Mouse (Mus musculus) hindbrain, embryonic 16.5 days (tissue): ENCODE data around the gene Kcnk12. TPM values are rescaled to one million over a fixed set of nuclear protein-coding genes. Genes with fewer than 3 reads are reported as not detected.

Experiments used
- ATAC-seq: fragments of 200-750 bp; cut with Nextera tagmentation; 2 replicates; pipeline ENCODE4 v1.8.0; 2017; ENCODE audit warnings: moderate TSS enrichment, moderate library complexity
- H3K27ac ChIP-seq: fragments of 300-500 bp; sonication (generic); 2 replicates; pipeline ENCODE4 v1.5.1; 2014; ENCODE audit warnings: low read depth, mild to moderate bottlenecking, control low read depth, low read length, moderate library complexity
- H3K27me3 ChIP-seq: fragments of 300-500 bp; sonication (generic); replicated peaks from 2 replicates; pipeline ENCODE4 v1.6.1; 2014; ENCODE audit warnings: low read length; ENCODE audit not compliant: control insufficient read depth, insufficient read depth
- H3K36me3 ChIP-seq: fragments of 300-500 bp; sonication (generic); 2 replicates; pipeline ENCODE4 v1.6.1; 2014; ENCODE audit warnings: mild to moderate bottlenecking, low read length, moderate library complexity, mixed read lengths; ENCODE audit not compliant: control insufficient read depth, insufficient read depth
- H3K4me1 ChIP-seq: fragments of 300-500 bp; sonication (generic); 2 replicates; pipeline ENCODE4 v1.6.1; 2014; ENCODE audit warnings: low read depth, low read length; ENCODE audit not compliant: control insufficient read depth, insufficient read depth
- H3K4me2 ChIP-seq: fragments of 300-500 bp; sonication (generic); 2 replicates; pipeline ENCODE4 v1.6.1; 2014; ENCODE audit warnings: mild to moderate bottlenecking, low read length, control low read depth, moderate library complexity
- H3K4me3 ChIP-seq: fragments of 300-500 bp; sonication (generic); 2 replicates; pipeline ENCODE4 v1.5.1; 2014; ENCODE audit warnings: mild to moderate bottlenecking, low read length, control low read depth, moderate library complexity
- H3K9ac ChIP-seq: fragments of 300-500 bp; sonication (generic); 2 replicates; pipeline ENCODE4 v1.6.1; 2014; ENCODE audit warnings: low read depth, mild to moderate bottlenecking, control low read depth, low read length, moderate library complexity
- H3K9me3 ChIP-seq: fragments of 300-500 bp; sonication (generic); 2 replicates; pipeline ENCODE4 v1.6.1; 2014; ENCODE audit warnings: mild to moderate bottlenecking, low read length, moderate library complexity; ENCODE audit not compliant: control insufficient read depth
- WGBS: fragments of 180-500 bp; shearing (Covaris S2); extraction: QIAGEN DNeasy Blood & Tissue Kit; methylation state at CpG from one replicate; pipeline ENCODE4 v1.1.7; 2014; 5-methylcytosine and 5-hydroxymethylcytosine counted together
- polyA plus RNA-seq: library from polyadenylated mRNA; unstranded; fragments of >200 nt; fragmentation: Nextera tagmentation; extraction: Ambion mirVana; gene quantifications from 2 replicates; pipeline ENCODE4 v1.2.1, GENCODE M21; 2015

Gene Kcnk12
- polyA plus RNA-seq, 1 experiment from 2014 or later, result 1.1 TPM

DNA sequence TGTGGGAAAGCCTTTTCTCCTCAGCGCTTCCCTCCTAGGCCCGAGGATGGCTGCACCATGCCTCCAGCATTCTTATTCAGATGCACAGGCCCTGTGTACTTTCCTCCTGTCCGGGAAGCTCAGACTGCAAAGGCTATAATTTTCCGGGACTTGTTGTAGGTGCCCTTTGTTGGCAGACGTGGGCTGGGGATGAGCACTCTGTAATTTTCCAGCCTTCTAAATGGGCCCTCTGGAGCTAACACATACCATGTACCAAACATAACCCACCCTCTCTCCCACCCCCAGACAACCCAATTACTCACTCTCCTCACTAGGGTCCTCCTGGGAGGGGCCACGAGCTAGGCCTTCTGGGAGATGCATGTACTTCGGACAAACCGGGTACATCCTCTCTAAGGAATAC lies 22.8 kb downstream of the Kcnk12 start:
- H3K9ac ChIP-seq, result no peak overlapping the region

DNA sequence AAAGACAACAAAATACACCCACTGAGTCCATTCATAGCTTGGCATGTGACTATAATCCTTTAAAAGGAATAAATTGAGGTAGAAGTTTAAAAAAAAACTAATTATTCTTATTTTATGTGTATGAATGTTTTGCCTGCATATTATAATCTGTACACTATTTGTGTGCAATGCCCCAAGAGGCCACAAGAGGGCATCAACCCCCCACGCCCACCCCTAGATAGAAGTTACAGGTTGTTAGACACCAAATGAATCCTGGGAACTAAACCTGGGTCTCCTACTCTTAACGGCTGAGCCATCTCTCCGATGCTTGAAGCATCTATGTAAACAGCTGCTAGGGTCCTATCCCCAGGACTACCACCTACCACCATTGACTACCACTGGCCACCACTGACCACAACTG lies 24.6 kb downstream of the Kcnk12 start:
- H3K27ac ChIP-seq, result no peak overlapping the region
- no peaks in the 10 kb centered on the region; the same call in 1 of the 2 replicates for H3K9me3 ChIP-seq
- no peak overlapping the region for H3K4me3 ChIP-seq
- H3K9ac ChIP-seq, result no peak overlapping the region
- 82% methylated on average over 3 of the region's 3 CpGs for WGBS
- ATAC-seq, result no peak
- no peaks in the 10 kb centered on the region for H3K36me3 ChIP-seq
- H3K27me3 ChIP-seq, result no peaks in the 10 kb centered on the region
- no peak overlapping the region for H3K4me2 ChIP-seq
- H3K4me1 ChIP-seq, result no peaks in the 10 kb centered on the region

More for the DNA sequence above, 22.8 kb downstream of the Kcnk12 start:
- H3K4me2 ChIP-seq, result no peak overlapping the region
- no peaks in the 10 kb centered on the region for H3K27me3 ChIP-seq
- no peaks in the 10 kb centered on the region for H3K36me3 ChIP-seq
- H3K4me3 ChIP-seq, result no peak overlapping the region
- 91% methylated on average over 8 of the region's 8 CpGs for WGBS
- H3K9me3 ChIP-seq, result no peaks in the 10 kb centered on the region
- ATAC-seq, result no peak
- no peak overlapping the region for H3K27ac ChIP-seq
- H3K4me1 ChIP-seq, result no peaks in the 10 kb centered on the region

DNA sequence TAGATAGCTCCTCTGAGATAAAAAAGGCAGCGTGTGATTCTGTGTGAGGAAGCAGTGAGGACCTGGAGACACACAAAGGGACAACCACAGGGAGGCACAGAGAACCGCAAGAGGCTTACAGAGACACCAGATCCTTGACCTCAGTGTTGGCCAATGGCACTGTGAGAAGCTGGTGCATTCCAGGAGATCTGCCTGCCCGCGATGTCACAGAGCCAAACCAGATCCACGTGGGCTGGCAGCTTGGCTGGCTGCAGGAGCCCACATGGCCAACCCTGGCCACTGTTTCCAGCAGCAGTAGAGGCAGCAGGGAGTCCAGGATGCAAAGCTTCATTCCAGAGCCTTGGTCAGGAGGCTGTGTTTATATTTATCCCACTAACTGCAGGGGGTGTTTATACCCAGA lies 27.0 kb downstream of the Kcnk12 start:
- H3K4me2 ChIP-seq, result no peak overlapping the region
- no peak overlapping the region for H3K4me3 ChIP-seq
- H3K27ac ChIP-seq, result no peak overlapping the region
- H3K27me3 ChIP-seq, result no peaks in the 10 kb centered on the region
- no peaks in the 10 kb centered on the region; the same call in 1 of the 2 replicates for H3K9me3 ChIP-seq
- 37% methylated on average over 5 of the region's 5 CpGs for WGBS
- H3K4me1 ChIP-seq, result no peaks in the 10 kb centered on the region
- no peaks in the 10 kb centered on the region for H3K36me3 ChIP-seq
- ATAC-seq, result peak; percentile 56; the same call in 1 of the 2 replicates
- no peak overlapping the region for H3K9ac ChIP-seq

DNA sequence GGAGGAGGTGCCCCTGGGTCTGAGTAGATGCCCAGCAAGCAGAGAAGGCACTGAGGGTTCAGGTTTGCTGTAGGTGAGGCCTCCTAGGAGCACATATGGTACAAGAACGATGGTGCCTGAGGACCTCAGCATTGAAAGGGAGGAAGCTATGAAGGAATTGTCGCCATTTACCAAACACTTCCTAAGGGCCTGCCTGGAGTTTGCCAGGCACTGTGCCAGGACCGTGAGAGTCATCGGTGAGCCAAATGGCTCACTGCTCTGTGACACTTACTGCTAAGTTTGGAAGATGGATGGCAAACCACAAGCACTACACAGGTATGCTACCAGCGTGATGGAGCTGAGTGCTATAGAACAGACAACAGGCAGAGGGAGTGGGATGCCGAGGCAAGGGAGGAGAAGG lies 30.9 kb downstream of the Kcnk12 start:
- Histone ChIP-seq H3K4me3 (no peak overlapping the region), H3K9ac (no peak overlapping the region), H3K4me1 (no peaks in the 10 kb centered on the region), H3K9me3 (no peaks in the 10 kb centered on the region; the same call in 1 of the 2 replicates), H3K36me3 (no peaks in the 10 kb centered on the region), H3K4me2 (no peak overlapping the region), H3K27ac (no peak overlapping the region), H3K27me3 (no peaks in the 10 kb centered on the region)
- ATAC-seq, result no peak
- WGBS, result 84% methylated on average over 6 of the region's 6 CpGs

DNA sequence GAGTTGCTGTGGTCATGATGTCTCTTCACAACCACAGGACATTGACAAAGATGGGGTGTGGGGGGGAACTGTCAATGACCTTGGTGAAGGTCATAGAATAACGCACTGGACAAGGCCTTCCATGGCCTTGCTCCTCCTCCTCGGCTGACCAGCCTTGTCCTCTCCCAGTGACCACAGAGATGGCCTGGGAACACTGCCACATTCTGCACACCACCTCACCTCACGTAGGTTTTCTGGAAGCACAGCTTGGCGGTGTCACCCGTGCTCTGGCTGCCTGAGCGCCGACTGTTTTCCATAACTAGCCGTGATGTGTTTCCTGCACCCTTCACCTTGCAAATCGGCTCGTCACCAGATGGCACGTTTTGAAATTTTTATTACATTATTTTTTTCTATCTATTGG lies 32.8 kb downstream of the Kcnk12 start:
- WGBS, result 90% methylated on average over 11 of the region's 11 CpGs
- H3K36me3 ChIP-seq, result no peaks in the 10 kb centered on the region
- H3K9me3 ChIP-seq, result no peaks in the 10 kb centered on the region; the same call in 1 of the 2 replicates
- H3K27me3 ChIP-seq, result no peaks in the 10 kb centered on the region
- H3K4me1 ChIP-seq, result no peaks in the 10 kb centered on the region
- no peak overlapping the region for H3K9ac ChIP-seq
- H3K4me3 ChIP-seq, result no peak overlapping the region
- ATAC-seq, result no peak
- no peak overlapping the region for H3K27ac ChIP-seq
- H3K4me2 ChIP-seq, result no peak overlapping the region

DNA sequence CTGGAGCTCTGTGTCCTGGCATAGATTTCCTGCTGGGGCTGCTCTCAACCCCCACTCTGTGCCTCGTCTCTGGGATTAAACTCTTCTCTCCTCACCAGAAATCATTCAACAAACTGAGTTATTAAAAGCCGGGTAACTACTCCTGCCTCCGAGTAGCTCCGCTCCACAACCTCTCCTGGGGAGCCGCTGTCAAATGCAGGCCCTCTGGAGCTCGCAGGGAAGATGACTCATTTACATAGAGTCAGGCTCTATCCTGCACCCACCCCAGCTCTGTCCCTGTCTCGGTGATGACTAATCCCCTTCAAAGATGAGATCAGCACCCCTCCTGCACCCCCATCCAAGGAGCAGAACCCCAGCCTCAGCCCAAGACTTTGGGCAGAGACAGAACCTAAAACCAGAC lies 34.6 kb downstream of the Kcnk12 start:
- Histone ChIP-seq H3K9me3 (no peaks in the 10 kb centered on the region), H3K27me3 (no peaks in the 10 kb centered on the region), H3K27ac (no peak overlapping the region), H3K9ac (no peak overlapping the region), H3K4me2 (no peak overlapping the region), H3K4me3 (no peak overlapping the region), H3K36me3 (no peaks in the 10 kb centered on the region), H3K4me1 (no peaks in the 10 kb centered on the region)
- 34% methylated on average over 7 of the region's 7 CpGs for WGBS
- no peak for ATAC-seq

DNA sequence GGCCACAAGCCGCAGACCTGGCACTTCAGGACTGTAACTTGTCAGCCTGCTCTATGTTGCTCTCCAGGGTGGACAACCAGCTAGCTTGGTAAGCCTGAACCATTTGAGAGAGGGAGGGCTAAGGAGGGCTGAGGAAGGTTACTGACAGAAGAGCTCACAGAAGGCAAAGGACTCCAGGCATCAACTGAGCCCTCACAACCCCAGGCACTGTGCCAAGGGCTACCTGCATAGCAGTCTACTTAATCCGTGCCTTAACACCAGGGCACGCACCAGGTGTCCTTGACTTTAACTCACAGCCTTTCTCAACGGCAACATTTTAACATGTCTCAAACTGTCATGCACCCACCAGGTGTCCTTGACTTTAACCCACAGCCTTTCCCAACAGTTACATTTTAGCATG lies 37.5 kb downstream of the Kcnk12 start:
- Histone ChIP-seq H3K4me3 (no peak overlapping the region), H3K27ac (no peak overlapping the region), H3K27me3 (no peaks in the 10 kb centered on the region), H3K9me3 (no peaks in the 10 kb centered on the region), H3K4me2 (no peak overlapping the region), H3K36me3 (no peaks in the 10 kb centered on the region), H3K4me1 (no peaks in the 10 kb centered on the region), H3K9ac (no peak overlapping the region)
- ATAC-seq, result no peak
- WGBS, result 86% methylated on average over 4 of the region's 4 CpGs

DNA sequence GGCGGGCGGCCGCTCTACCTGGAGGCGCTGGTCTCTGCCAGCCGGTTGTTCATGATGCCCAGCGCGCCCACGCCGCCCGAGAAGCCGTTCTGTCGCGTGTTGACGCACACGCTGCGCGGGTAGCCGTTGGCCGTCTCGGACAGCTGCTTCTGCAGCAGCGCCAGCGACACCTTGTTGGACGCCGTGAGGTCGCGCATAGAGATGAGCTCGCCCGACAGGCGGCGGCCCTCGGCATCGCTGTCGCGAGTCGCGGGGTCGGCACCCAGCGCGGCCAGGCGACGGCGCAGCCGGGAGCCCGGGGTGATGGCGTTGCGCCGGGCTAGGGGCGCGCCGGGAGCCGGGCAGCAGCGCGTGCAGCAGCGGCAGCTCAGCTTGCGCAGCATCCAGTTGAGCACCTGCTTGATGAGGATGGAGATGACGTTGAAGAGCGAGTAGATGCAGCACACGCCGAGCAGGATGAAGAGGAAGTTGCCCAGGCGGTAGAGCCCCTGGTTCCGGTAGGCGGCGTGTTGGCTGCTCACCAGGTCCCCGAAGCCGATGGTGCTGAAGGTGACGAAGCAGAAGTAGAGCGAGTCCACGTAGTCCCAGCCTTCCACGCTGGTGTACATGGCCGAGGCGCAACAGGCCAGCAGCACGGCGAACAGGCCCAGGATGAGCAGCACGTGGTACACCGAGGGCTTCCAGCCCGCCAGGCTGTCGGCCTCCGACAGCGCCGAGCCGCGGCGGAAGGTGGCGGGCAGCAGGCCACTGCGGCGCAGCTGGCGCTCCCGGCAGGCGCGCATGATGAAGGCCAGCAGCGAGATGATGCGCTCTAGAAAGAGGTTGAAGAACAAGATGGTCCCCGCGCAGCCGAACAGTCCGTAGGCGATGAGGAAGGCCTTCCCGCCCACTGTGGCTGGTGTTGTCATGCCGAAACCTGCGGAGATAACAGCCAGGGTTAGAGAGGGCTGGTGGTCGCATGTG lies 51.6 kb downstream of the Kcnk12 start:
- WGBS, result 9% methylated on average over 97 of the region's 101 CpGs
- Histone ChIP-seq H3K36me3 (no peaks in the 10 kb centered on the region), H3K4me2 (peak overlapping the region; percentile 88)

DNA sequence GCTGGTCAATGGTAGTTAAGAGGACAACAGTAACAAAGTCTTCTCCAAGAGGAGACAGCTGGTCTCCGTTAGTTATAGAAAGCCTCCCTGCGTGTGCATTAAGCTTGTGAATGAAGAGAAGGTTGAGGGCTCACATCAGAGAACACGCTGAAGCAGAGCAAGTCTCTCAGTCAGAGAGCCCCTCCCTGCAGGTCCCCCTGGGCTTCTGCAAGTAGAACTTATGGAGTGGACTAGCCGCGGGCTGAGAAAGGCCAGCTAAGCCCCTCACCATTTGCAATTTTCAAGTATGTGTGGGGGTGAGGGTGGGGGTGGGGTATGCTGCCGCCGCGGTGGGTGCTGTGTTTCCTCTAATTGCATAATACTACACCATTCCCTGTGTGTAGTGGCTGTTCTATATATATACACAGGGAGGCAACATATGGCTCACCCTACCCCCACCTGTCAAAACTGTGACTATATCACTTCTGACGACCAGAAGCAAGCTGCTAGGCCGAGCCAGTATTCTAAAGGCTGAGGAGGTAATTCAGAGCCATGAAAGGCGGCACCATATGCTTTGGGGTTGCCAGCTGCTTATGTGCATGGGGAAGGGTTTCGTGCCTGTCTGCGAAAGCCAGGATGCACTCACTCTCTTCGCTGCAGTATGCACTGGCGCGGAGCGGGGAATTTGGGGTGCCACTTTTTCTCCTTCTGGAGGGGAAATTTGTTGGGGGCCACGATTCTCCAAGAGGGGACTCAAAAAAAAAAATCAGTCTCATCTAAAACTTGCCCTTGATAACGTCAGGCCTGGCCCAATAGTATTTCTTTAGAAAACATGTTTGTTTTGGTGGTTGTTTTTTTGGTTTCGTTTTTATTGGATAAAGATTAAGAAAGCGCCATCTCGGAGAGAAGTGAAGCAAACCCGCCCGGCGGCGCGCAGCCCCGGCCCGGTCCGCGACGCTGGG lies 52.5 kb downstream of the Kcnk12 start:
- H3K4me3 ChIP-seq, result peak overlapping the region; percentile 56
- peak overlapping the region; percentile 88 for H3K4me2 ChIP-seq
- H3K9ac ChIP-seq, result peak overlapping the region; percentile 65
- ATAC-seq, result peak; percentile 61
- 6% methylated on average over 31 of the region's 32 CpGs for WGBS
- H3K27me3 ChIP-seq, result peaks cover 16% of the 10 kb centered on the region
- peaks cover 6% of the 10 kb centered on the region for H3K4me1 ChIP-seq
- peak overlapping the region; percentile 78 for H3K27ac ChIP-seq
- H3K36me3 ChIP-seq, result no peaks in the 10 kb centered on the region
- H3K9me3 ChIP-seq, result no peaks in the 10 kb centered on the region

More for the DNA sequence above, 51.6 kb downstream of the Kcnk12 start:
- Histone ChIP-seq H3K27me3 (peaks cover 16% of the 10 kb centered on the region), H3K9me3 (no peaks in the 10 kb centered on the region), H3K4me3 (peak overlapping the region; percentile 56), H3K4me1 (peaks cover 6% of the 10 kb centered on the region), H3K9ac (peak overlapping the region; percentile 65), H3K27ac (peak overlapping the region; percentile 78)
- peak; percentile 84 for ATAC-seq
